Mouse (Mus musculus) common myeloid progenitor, adult 5-6 weeks (primary cell): Measurements from ENCODE around the gene Olfr434. TPM values are rescaled to one million over a fixed set of nuclear protein-coding genes. Genes with fewer than 3 reads are reported as not detected.

Experiments used
- total RNA-seq: library from RNA; stranded (forward); fragments of 200-1000, 187-1606 nt; gene quantifications from 2 replicates; pipeline ENCODE4 v1.2.3, GENCODE M21; 2017

Olfr434 gene
- total RNA-seq, 1 experiment from 2014 or later = not detected

Other genes starting within 250 kb of the Olfr434 start
- gene Olfr441, start 106.7 kb upstream of the Olfr434 start, total RNA-seq = not detected in 2 replicates
- gene Olfr237-ps1, start 66.5 kb upstream of the Olfr434 start, total RNA-seq = not detected in 2 replicates
- not detected in 2 replicates for gene Olfr437, start 49.7 kb upstream of the Olfr434 start, total RNA-seq
- gene Olfr13, start 40.9 kb upstream of the Olfr434 start, total RNA-seq = not detected in 2 replicates
- not detected in 2 replicates for gene Olfr435, start 15.9 kb upstream of the Olfr434 start, total RNA-seq
- not detected in 2 replicates for gene Olfr47, start 18.5 kb downstream of the Olfr434 start, total RNA-seq
- 6.4 and 7.1 TPM in 2 replicates for gene Arhgef5, start 52.6 kb downstream of the Olfr434 start, total RNA-seq
- gene Nobox, start 96.5 kb downstream of the Olfr434 start, total RNA-seq = not detected in 2 replicates